ENCODE assay signal across 8 mouse cellular contexts in the genomic region with DNA sequence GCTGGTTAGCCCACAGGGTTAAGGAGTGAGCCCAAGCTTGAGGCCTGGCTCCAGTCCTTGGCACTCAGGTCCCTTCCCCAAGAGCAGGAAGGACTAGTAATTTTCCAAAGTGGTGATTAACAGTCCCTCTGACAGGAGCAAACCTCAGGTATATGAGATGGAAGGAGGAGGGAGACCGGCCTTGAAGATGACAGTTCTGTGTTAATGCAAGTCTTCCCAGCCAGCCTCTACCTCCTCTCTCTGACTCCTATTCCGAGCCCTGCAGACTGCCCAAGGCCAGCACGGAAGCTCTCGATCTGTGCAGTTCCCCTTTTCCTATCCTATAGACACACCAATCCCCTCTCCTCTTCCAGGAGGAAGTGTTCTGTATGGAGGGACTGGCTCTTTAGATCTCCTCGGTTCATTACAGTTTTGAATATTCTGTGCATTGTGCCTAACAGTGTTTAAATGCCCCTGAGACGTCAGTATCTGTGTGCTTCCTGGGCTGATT.
DNase-seq lines count a peak whose midpoint lies in the region; ATAC-seq and TF ChIP-seq lines count a peak whose summit lies in the region.

No protein-coding gene starts in this region.

- H3K27ac ChIP-seq in forebrain, embryonic 10.5 days: peak overlapping the region; percentile 65; the same call in 1 of the 2 replicates
- no peak overlapping the region for H3K27ac ChIP-seq in forebrain, embryonic 16.5 days (ENCODE audit: low read length)
- peak overlapping the region; percentile 57; the same call in 1 of the 2 replicates for H3K27ac ChIP-seq in lung, postnatal 0 days (ENCODE audit: low read length)
- H3K27ac ChIP-seq in hindbrain, embryonic 12.5 days: peak overlapping the region; percentile 55; the same call in 1 of the 2 replicates
- peak overlapping the region; percentile 73 for H3K27ac ChIP-seq in midbrain, embryonic 14.5 days (replicated peaks; ENCODE audit: low read depth, low read length)

- no peak overlapping the region for H3K4me2 ChIP-seq in forebrain, embryonic 16.5 days (ENCODE audit: low read length)
- no peak overlapping the region for H3K4me2 ChIP-seq in lung, postnatal 0 days (replicated peaks; ENCODE audit: low read depth, low read length)
- H3K4me2 ChIP-seq in hindbrain, embryonic 12.5 days (replicated peaks): no peak overlapping the region
- H3K4me2 ChIP-seq in midbrain, embryonic 14.5 days (ENCODE audit: low read length): no peak overlapping the region

- no peaks in the 10 kb centered on the region for H3K27me3 ChIP-seq in forebrain, embryonic 10.5 days (ENCODE audit: poor library complexity, severe bottlenecking)
- H3K27me3 ChIP-seq in forebrain, embryonic 16.5 days (replicated peaks; ENCODE audit: control insufficient read depth, insufficient read depth, low read length): no peaks in the 10 kb centered on the region
- no peaks in the 10 kb centered on the region for H3K27me3 ChIP-seq in lung, postnatal 0 days (replicated peaks; ENCODE audit: insufficient read depth, low read length)
- no peaks in the 10 kb centered on the region for H3K27me3 ChIP-seq in hindbrain, embryonic 12.5 days
- no peaks in the 10 kb centered on the region for H3K27me3 ChIP-seq in midbrain, embryonic 14.5 days (ENCODE audit: control insufficient read depth, insufficient read depth, low read length)

- H3K4me1 ChIP-seq in forebrain, embryonic 10.5 days: peaks cover 21% of the 10 kb centered on the region
- peaks cover 10% of the 10 kb centered on the region for H3K4me1 ChIP-seq in forebrain, embryonic 16.5 days (replicated peaks; ENCODE audit: control insufficient read depth, insufficient read depth, low read length)
- H3K4me1 ChIP-seq in lung, postnatal 0 days (ENCODE audit: insufficient read depth, low read depth, low read length): peaks cover 11% of the 10 kb centered on the region; the same call in 1 of the 2 replicates
- peaks cover 21% of the 10 kb centered on the region for H3K4me1 ChIP-seq in hindbrain, embryonic 12.5 days
- H3K4me1 ChIP-seq in midbrain, embryonic 14.5 days (ENCODE audit: control insufficient read depth, insufficient read depth, low read length): peaks cover 18% of the 10 kb centered on the region

- no peaks in the 10 kb centered on the region for H3K36me3 ChIP-seq in forebrain, embryonic 10.5 days (replicated peaks)
- H3K36me3 ChIP-seq in forebrain, embryonic 16.5 days (ENCODE audit: control insufficient read depth, insufficient read depth): no peaks in the 10 kb centered on the region
- H3K36me3 ChIP-seq in lung, postnatal 0 days (ENCODE audit: insufficient read depth, low read length): no peaks in the 10 kb centered on the region
- H3K36me3 ChIP-seq in hindbrain, embryonic 12.5 days: no peaks in the 10 kb centered on the region
- H3K36me3 ChIP-seq in midbrain, embryonic 14.5 days (ENCODE audit: control insufficient read depth, insufficient read depth, low read length): no peaks in the 10 kb centered on the region

- no peak for TF ChIP-seq CTCF in lung, postnatal 0 days (IDR thresholded peaks at IDR 0.05)

- H3K9ac ChIP-seq in forebrain, embryonic 16.5 days (replicated peaks; ENCODE audit: low read depth, low read length): no peak overlapping the region
- H3K9ac ChIP-seq in lung, postnatal 0 days (replicated peaks; ENCODE audit: low read depth): no peak overlapping the region
- H3K9ac ChIP-seq in hindbrain, embryonic 12.5 days: no peak overlapping the region
- H3K9ac ChIP-seq in midbrain, embryonic 14.5 days (replicated peaks; ENCODE audit: low read length): no peak overlapping the region

- no peaks in the 10 kb centered on the region for H3K9me3 ChIP-seq in forebrain, embryonic 10.5 days
- no peaks in the 10 kb centered on the region for H3K9me3 ChIP-seq in forebrain, embryonic 16.5 days (ENCODE audit: control insufficient read depth, low read length)
- no peaks in the 10 kb centered on the region for H3K9me3 ChIP-seq in lung, postnatal 0 days (ENCODE audit: low read length)
- no peaks in the 10 kb centered on the region for H3K9me3 ChIP-seq in hindbrain, embryonic 12.5 days (replicated peaks)
- no peaks in the 10 kb centered on the region for H3K9me3 ChIP-seq in midbrain, embryonic 14.5 days (ENCODE audit: control insufficient read depth, low read length)

- no peak for TF ChIP-seq EP300 in lung, postnatal 0 days (IDR thresholded peaks at IDR 0.05)

- ATAC-seq in forebrain, embryonic 16.5 days: no peak
- ATAC-seq in lung, postnatal 0 days: no peak
- ATAC-seq in hindbrain, embryonic 12.5 days (ENCODE audit: low FRiP score): no peak
- no peak for ATAC-seq in midbrain, embryonic 14.5 days (ENCODE audit: low FRiP score, low TSS enrichment)

- WGBS in forebrain, embryonic 10.5 days: 77% methylated on average over 6 of the region's 6 CpGs
- 70% methylated on average over 6 of the region's 6 CpGs for WGBS in forebrain, embryonic 16.5 days
- 56% methylated on average over 6 of the region's 6 CpGs for WGBS in lung, postnatal 0 days
- WGBS in hindbrain, embryonic 12.5 days: 79% methylated on average over 6 of the region's 6 CpGs
- WGBS in midbrain, embryonic 14.5 days: 70% methylated on average over 6 of the region's 6 CpGs

- H3K4me3 ChIP-seq in forebrain, embryonic 10.5 days: no peak overlapping the region
- H3K4me3 ChIP-seq in forebrain, embryonic 16.5 days (replicated peaks; ENCODE audit: low read length): no peak overlapping the region
- no peak overlapping the region for H3K4me3 ChIP-seq in lung, postnatal 0 days (ENCODE audit: low read depth, low read length)
- H3K4me3 ChIP-seq in hindbrain, embryonic 12.5 days: no peak overlapping the region
- H3K4me3 ChIP-seq in midbrain, embryonic 14.5 days (replicated peaks; ENCODE audit: low read depth, low read length): no peak overlapping the region

- DNase-seq in forebrain, embryonic 10.5 days (ENCODE audit: extremely low spot score, low spot score): no peak
- DNase-seq in lung, postnatal 0 days (ENCODE audit: low spot score): no peak
- no peak for DNase-seq in lung, postnatal 36 days
- DNase-seq in midbrain, embryonic 14.5 days: no peak
- no peak for DNase-seq in layer of hippocampus, adult 18-20 months (ENCODE audit: low spot score in 2 of 2)
- DNase-seq in thymus, postnatal 36 days: no peak
